Mouse (Mus musculus): ENCODE measurements around the gene Sf3b4. TPM values are rescaled to one million over a fixed set of nuclear protein-coding genes. Genes with fewer than 3 reads are reported as not detected.
"Not testable (repeated sequence)": the region's sequence is repeated elsewhere in the genome, so short reads cannot be mapped to it uniquely, and the experiment has no call there.

Gene Sf3b4
- polyA plus RNA-seq, 1 experiment, result 51.4 TPM

- not testable (repeated sequence) for DNase-seq (ENCODE audit: low read depth)
Measured at GRCm38 (mm10) chr3:96174042-96174441, 1.9 kb downstream of the Sf3b4 start.

DNA sequence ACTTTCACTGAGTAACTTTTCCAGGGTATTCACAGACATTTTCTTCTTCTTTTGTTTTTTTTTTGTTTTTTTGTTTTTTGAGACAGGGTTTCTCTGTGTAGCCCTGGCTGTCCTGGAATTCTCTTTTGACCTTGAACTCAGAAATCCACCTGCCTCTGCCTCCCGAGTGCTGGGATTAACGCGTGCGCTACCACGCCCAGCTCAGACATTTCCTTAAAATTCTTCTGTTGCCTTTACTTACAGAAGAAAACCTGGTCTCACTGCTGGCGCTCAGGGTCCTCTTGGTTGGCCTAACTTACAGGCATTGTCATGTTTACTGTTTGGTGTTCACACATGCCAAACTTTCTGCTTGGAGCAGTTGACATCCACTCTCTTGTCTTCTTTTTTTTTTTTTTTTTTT is 3.1 kb downstream of the Sf3b4 start:
- no peak for DNase-seq (ENCODE audit: low read depth)

DNA sequence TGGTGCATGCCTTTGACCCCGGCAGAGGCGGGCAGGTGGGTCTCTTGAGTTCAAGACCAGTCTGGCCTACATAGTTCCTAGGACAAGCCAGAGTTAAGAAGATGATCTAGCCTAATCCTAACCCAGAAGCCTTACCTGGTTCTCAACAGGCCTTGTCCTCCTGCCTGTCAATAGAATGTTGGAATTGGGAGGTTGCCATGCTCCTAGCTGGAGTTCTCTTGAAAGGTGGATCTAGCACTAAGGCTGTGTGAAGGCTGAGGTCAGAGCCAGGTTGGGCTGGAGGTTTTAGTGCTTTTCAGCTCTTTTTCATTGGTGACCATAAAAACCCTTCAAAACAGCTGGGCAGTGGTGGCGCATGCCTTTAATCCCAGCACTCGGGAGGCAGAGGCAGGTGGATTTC is 6.3 kb downstream of the Sf3b4 start:
- no peak for DNase-seq (ENCODE audit: low read depth)

DNA sequence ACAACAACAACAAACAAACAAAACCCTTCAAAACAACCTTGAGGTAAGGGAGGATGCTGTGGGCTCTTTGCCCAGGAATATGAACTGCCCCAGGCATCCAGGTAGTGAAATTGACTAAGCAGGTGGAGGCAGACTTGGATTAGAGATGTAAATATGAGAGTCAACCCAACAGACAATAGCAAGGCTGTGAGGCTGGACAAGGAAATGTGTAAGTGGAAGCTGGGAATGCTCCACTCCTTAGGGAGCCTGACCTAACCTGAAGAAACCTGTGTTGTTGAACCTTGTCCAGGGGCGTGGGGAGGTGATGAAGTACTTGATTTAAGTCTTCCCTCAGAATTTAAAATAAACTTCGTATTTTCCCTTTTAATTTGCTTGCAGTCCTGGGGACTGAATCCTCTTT is 6.8 kb downstream of the Sf3b4 start:
- no peak for DNase-seq (ENCODE audit: low read depth)

GRCm38 (mm10) chr3:96179531-96179930 is 7.4 kb downstream of the Sf3b4 start:
- DNase-seq (ENCODE audit: low read depth), result no peak

GRCm38 (mm10) chr3:96180727-96181477 is 8.8 kb downstream of the Sf3b4 start, which contains the start of gene Sv2a:
Sv2a (plus strand) TSS chr3:96181151.
- no peak for DNase-seq (ENCODE audit: low read depth)

- DNase-seq (ENCODE audit: low read depth), result no peak
Measured at GRCm38 (mm10) chr3:96181510-96182381, 9.6 kb downstream of the Sf3b4 start.

DNA sequence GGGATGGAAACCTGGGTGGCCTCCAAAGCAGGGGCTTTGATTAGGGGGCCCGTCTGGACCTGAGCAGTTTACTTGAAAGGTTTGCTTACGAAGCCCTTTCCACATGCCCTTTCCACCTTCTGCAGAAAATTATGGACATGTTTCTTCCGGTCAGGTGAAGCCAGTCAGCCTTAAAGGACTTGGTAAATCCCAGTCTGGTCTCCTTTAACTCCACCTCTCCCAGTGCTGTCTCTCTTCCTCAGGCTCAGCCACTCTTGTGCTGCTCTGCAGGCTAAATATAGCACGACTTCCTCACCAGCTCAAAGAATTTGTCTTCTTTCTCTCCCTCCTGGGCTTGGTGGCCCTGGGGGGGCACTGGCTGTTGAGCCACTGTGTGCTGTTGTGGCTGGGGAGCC is 10.2 kb downstream of the Sf3b4 start:
- no peak for DNase-seq (ENCODE audit: low read depth)

DNA sequence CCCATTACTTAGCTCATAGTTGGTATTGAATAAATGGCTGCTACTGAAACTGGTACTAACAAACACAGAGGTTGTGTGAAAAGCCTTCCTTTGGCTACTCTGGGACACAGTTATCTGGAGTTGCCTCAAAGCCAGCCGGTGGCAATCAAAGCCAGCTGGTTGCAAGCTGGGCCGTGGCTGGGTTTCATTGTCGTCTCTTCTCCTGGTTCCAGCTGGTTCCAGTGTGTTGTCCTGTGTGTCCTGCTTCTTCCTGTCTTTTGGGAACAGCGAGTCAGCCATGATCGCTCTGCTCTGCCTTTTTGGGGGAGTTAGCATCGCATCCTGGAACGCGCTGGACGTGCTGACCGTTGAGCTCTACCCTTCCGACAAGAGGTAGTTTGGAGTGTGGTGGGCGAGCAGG is 20.8 kb downstream of the Sf3b4 start:
- DNase-seq (ENCODE audit: low read depth), result no peak

- no peak for DNase-seq (ENCODE audit: low read depth)
Measured at GRCm38 (mm10) chr3:96194966-96195365, 22.8 kb downstream of the Sf3b4 start.

- no peak for DNase-seq (ENCODE audit: low read depth)
Measured at GRCm38 (mm10) chr3:96195616-96196313, 23.6 kb downstream of the Sf3b4 start.

GRCm38 (mm10) chr3:96196437-96197128 is 24.5 kb downstream of the Sf3b4 start:
- DNase-seq (ENCODE audit: low read depth), result no peak

- no peak for DNase-seq (ENCODE audit: low read depth)
Measured at GRCm38 (mm10) chr3:96197129-96197749, 25.1 kb downstream of the Sf3b4 start.

- DNase-seq (ENCODE audit: low read depth), result peak; percentile 17
Measured at GRCm38 (mm10) chr3:96198181-96198580, 26.0 kb downstream of the Sf3b4 start.

DNA sequence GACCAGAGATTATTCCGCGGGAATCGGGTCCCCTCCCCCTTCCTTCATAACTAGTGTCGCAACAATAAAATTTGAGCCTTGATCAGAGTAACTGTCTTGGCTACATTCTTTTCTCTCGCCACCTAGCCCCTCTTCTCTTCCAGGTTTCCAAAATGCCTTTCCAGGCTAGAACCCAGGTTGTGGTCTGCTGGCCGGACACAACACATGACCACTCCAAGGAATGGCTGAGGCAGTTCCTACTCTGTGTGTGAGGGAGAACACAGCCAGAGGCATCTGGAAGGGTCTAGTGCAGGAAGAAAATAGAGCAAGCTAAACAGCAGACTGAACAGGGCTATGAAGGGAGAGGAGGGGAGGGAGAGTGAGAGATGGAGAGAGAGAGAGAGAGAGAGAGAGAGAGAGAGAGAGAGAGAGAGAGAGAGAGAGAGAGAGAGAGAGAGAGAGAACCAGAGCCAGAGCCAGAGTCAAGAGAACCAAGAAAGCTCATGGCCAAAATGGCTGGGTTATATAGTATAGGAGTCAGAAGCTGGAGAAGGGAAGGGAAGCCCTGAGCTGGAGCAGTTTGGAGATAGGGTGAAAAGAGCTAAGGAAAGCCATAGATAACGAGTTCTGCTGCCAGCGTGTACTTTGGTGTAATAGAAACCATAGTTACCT is 26.6 kb downstream of the Sf3b4 start:
- not testable (repeated sequence) for DNase-seq (ENCODE audit: low read depth)

GRCm38 (mm10) chr3:96199731-96200130 is 27.6 kb downstream of the Sf3b4 start:
- no peak for DNase-seq (ENCODE audit: low read depth)

GRCm38 (mm10) chr3:96207819-96208218 is 35.7 kb downstream of the Sf3b4 start:
- no peak for DNase-seq (ENCODE audit: low read depth)

DNA sequence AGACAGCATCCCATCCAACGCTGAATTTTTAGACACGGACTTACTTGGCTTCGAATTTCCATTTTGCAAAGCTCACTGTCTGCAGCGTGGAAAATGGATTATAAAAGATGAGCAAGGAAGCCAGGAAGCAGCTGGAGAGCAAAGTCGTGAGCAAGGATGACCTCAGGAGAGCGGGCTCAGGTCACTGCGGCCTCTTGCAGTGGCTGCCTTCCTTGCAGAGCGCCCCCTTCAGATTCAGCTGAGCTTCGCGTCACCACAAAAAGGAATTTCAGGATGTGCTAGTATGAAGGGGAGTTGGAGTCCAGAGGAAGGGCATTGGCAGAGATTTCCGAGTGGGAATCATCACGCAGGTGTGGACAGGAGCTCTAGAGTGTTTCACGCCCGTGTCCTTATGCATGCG is 37.1 kb downstream of the Sf3b4 start:
- no peak for DNase-seq (ENCODE audit: low read depth)

DNA sequence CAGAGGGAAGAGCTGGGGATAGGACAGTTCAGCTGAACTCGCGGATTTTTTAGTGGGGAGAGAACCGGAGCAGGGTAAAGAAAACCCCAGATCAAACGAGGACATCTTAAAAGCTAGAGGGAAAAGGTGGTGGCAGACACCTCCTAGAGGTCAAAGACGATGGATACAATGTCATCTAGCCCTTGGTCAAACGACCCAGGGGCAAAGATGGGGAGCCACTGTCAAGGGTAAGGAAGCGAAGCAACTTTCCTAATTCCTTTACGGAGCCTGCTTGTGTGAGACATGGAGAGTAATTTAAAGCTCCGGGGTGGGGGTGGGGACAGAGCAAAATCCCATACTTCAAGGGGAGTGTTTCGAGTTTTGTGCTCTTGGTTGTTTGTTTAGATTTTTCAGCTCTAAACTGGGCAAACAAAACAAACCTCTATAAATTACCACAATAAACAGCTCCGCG is 47.1 kb downstream of the Sf3b4 start:
- DNase-seq (ENCODE audit: low read depth), result no peak

DNA sequence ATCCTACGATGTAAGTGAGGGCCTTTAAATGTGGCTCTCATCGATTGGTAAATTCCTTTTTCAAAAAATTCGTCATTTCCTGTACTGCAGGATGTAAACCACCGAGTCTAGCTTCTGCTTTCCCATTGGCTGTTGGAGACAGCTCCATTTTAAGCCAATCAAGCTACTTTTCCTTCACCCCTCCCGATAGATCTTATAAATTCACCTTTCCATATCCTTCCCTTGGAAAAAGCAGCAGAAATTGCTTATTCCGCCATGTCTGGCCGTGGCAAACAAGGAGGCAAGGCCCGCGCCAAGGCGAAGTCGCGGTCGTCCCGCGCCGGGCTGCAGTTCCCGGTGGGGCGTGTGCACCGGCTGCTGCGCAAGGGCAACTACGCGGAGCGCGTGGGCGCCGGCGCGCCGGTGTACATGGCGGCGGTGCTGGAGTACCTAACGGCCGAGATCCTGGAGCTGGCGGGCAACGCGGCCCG is 47.6 kb downstream of the Sf3b4 start, which contains the start of the genes Bola1 and Hist2h2ab:
Gene Bola1 (minus strand): TSS at position 49 of the 470 bp plus-strand sequence.
Gene Hist2h2ab (plus strand): TSS at position 205 of the 470 bp plus-strand sequence.
- DNase-seq (ENCODE audit: low read depth), result no peak

Measured in gonadal fat pad, adult 2 months (tissue).